Mouse (Mus musculus) kidney, embryonic 16.5 days (tissue): ENCODE data around the gene Pitx2. TPM values are rescaled to one million over a fixed set of nuclear protein-coding genes. Genes with fewer than 3 reads are reported as not detected.
A peak's percentile ranks its signal among the peaks of the same experiment; 100 is the strongest.

Experiments
- ATAC-seq: fragments of 200-750 bp; cut with Nextera tagmentation; 2 replicates; pipeline ENCODE4 v1.8.0; 2017; ENCODE audit warnings: moderate TSS enrichment; ENCODE audit not compliant: low FRiP score, low TSS enrichment
- H3K27ac ChIP-seq: fragments of 300-500 bp; sonication (generic); 2 replicates; pipeline ENCODE4 v1.5.1; 2014; ENCODE audit warnings: low read length
- H3K27me3 ChIP-seq: fragments of 300-500 bp; sonication (generic); 2 replicates; pipeline ENCODE4 v1.6.1; 2014; ENCODE audit warnings: low read length, control low read depth, mixed read lengths; ENCODE audit not compliant: insufficient read depth
- H3K36me3 ChIP-seq: fragments of 300-500 bp; sonication (generic); 2 replicates; pipeline ENCODE4 v1.6.1; 2014; ENCODE audit warnings: low read length, control low read depth, mixed read lengths; ENCODE audit not compliant: insufficient read depth
- H3K4me1 ChIP-seq: fragments of 300-500 bp; sonication (generic); 2 replicates; pipeline ENCODE4 v1.6.1; 2014; ENCODE audit warnings: low read length, control low read depth, mixed read lengths; ENCODE audit not compliant: insufficient read depth
- H3K4me2 ChIP-seq: fragments of 300-500 bp; sonication (generic); replicated peaks from 2 replicates; pipeline ENCODE4 v1.6.1; 2014; ENCODE audit warnings: low read depth, low read length
- H3K4me3 ChIP-seq: fragments of 300-500 bp; sonication (generic); 2 replicates; pipeline ENCODE4 v1.5.1; 2014; ENCODE audit warnings: mild to moderate bottlenecking, low read length
- H3K9ac ChIP-seq: fragments of 300-500 bp; sonication (generic); replicated peaks from 2 replicates; pipeline ENCODE4 v1.6.1; 2014; ENCODE audit warnings: low read length
- H3K9me3 ChIP-seq: fragments of 300-500 bp; sonication (generic); 2 replicates; pipeline ENCODE4 v1.6.1; 2016; ENCODE audit warnings: low read length, control low read depth
- WGBS: fragments of 180-500 bp; shearing (Covaris S2); extraction: QIAGEN DNeasy Blood & Tissue Kit; methylation state at CpG from one replicate; pipeline ENCODE4 v1.1.7; 2014; 5-methylcytosine and 5-hydroxymethylcytosine counted together
- polyA plus RNA-seq: library from polyadenylated mRNA; unstranded; fragments of >200 nt; fragmentation: Nextera tagmentation; extraction: Ambion mirVana; gene quantifications from 2 replicates; pipeline ENCODE4 v1.2.1, GENCODE M21; 2015

The Pitx2 gene
- polyA plus RNA-seq, 1 experiment from 2014 or later: 10.3 TPM

GRCm38 (mm10) chr3:129201156-129201555 lies 1.5 kb downstream of the Pitx2 start:
- H3K9ac ChIP-seq: no peak overlapping the region
- no peak overlapping the region for H3K4me2 ChIP-seq
- H3K36me3 ChIP-seq: no peaks in the 10 kb centered on the region
- no peak overlapping the region for H3K4me3 ChIP-seq
- no peak for ATAC-seq
- WGBS: under 1% methylated on average over 3 of the region's 3 CpGs
- H3K9me3 ChIP-seq: no peaks in the 10 kb centered on the region
- H3K4me1 ChIP-seq: peaks cover 14% of the 10 kb centered on the region; the same call in 1 of the 2 replicates
- H3K27ac ChIP-seq: no peak overlapping the region
- peaks cover 93% of the 10 kb centered on the region for H3K27me3 ChIP-seq

- Histone ChIP-seq H3K27me3 (peaks cover 90% of the 10 kb centered on the region), H3K27ac (no peak overlapping the region), H3K4me2 (no peak overlapping the region), H3K36me3 (no peaks in the 10 kb centered on the region), H3K4me1 (peaks cover 14% of the 10 kb centered on the region; the same call in 1 of the 2 replicates), H3K9me3 (no peaks in the 10 kb centered on the region), H3K4me3 (no peak overlapping the region), H3K9ac (no peak overlapping the region)
- no peak for ATAC-seq
- WGBS: 4% methylated on average over 11 of the region's 11 CpGs
Observed at GRCm38 (mm10) chr3:129201681-129202255, 2.1 kb downstream of the Pitx2 start.

GRCm38 (mm10) chr3:129202871-129203740 lies 3.4 kb downstream of the Pitx2 start:
- Histone ChIP-seq H3K4me2 (no peak overlapping the region), H3K4me3 (peak overlapping the region; percentile 50), H3K27ac (no peak overlapping the region), H3K9ac (no peak overlapping the region), H3K4me1 (peaks cover 14% of the 10 kb centered on the region; the same call in 1 of the 2 replicates), H3K27me3 (peaks cover 90% of the 10 kb centered on the region), H3K36me3 (no peaks in the 10 kb centered on the region), H3K9me3 (no peaks in the 10 kb centered on the region)
- no peak for ATAC-seq
- 2% methylated on average over 36 of the region's 36 CpGs for WGBS

- Histone ChIP-seq H3K4me1 (peaks cover 14% of the 10 kb centered on the region; the same call in 1 of the 2 replicates), H3K27ac (no peak overlapping the region), H3K36me3 (no peaks in the 10 kb centered on the region), H3K4me2 (peak overlapping the region; percentile 75), H3K4me3 (peak overlapping the region; percentile 50), H3K9me3 (peaks cover 2% of the 10 kb centered on the region; the same call in 1 of the 2 replicates), H3K27me3 (peaks cover 92% of the 10 kb centered on the region), H3K9ac (peak overlapping the region; percentile 51)
- WGBS: 2% methylated on average over 33 of the region's 35 CpGs
- ATAC-seq: peak; percentile 32
Observed at GRCm38 (mm10) chr3:129203761-129204440, 4.2 kb downstream of the Pitx2 start.

- no peak overlapping the region for H3K27ac ChIP-seq
- peak overlapping the region; percentile 75 for H3K4me2 ChIP-seq
- peaks cover 92% of the 10 kb centered on the region for H3K27me3 ChIP-seq
- no peaks in the 10 kb centered on the region for H3K36me3 ChIP-seq
- peaks cover 9% of the 10 kb centered on the region; the same call in 1 of the 2 replicates for H3K4me1 ChIP-seq
- H3K4me3 ChIP-seq: peak overlapping the region; percentile 50
- peaks cover 2% of the 10 kb centered on the region; the same call in 1 of the 2 replicates for H3K9me3 ChIP-seq
- peak overlapping the region; percentile 51 for H3K9ac ChIP-seq
- WGBS: under 1% methylated on average over 48 of the region's 48 CpGs
- peak; percentile 95 for ATAC-seq
Observed at GRCm38 (mm10) chr3:129204441-129205313, 5.0 kb downstream of the Pitx2 start.

GRCm38 (mm10) chr3:129205481-129206175 lies 6.0 kb downstream of the Pitx2 start:
- Histone ChIP-seq H3K4me3 (no peak overlapping the region), H3K27ac (no peak overlapping the region), H3K4me2 (no peak overlapping the region), H3K4me1 (0 out of 2 replicates have a peak, but pooled peaks cover 6% of the 10 kb centered on the region), H3K9ac (no peak overlapping the region), H3K9me3 (peaks cover 2% of the 10 kb centered on the region; the same call in 1 of the 2 replicates), H3K36me3 (no peaks in the 10 kb centered on the region), H3K27me3 (peaks cover 92% of the 10 kb centered on the region)
- 5% methylated on average over 18 of the region's 18 CpGs for WGBS
- no peak for ATAC-seq

DNA sequence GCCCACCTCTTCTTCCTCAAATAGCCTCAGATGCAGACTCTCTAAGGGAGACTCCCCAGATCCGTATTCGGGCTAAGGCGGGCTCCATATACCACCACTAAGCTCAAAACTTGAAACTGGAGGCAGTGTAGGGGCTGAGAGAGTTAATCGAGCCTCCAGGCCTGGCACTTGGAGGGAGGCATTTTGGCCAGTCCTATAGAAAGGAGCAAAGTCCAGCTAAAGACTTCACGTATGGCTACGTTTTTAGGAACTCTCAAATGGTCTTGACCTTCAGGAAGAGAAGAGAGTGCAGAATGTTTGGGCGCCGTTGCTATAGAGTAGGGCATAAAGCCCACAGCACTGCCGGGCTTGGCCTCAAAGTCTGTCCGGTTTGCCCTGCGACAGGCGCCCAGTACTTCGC lies 7.1 kb downstream of the Pitx2 start:
- Histone ChIP-seq H3K36me3 (no peaks in the 10 kb centered on the region), H3K4me1 (0 out of 2 replicates have a peak, but pooled peaks cover 6% of the 10 kb centered on the region), H3K4me2 (no peak overlapping the region), H3K9me3 (peaks cover 2% of the 10 kb centered on the region; the same call in 1 of the 2 replicates), H3K9ac (no peak overlapping the region), H3K27me3 (peaks cover 95% of the 10 kb centered on the region), H3K4me3 (no peak overlapping the region), H3K27ac (no peak overlapping the region)
- WGBS: 1% methylated on average over 13 of the region's 13 CpGs
- ATAC-seq: no peak

DNA sequence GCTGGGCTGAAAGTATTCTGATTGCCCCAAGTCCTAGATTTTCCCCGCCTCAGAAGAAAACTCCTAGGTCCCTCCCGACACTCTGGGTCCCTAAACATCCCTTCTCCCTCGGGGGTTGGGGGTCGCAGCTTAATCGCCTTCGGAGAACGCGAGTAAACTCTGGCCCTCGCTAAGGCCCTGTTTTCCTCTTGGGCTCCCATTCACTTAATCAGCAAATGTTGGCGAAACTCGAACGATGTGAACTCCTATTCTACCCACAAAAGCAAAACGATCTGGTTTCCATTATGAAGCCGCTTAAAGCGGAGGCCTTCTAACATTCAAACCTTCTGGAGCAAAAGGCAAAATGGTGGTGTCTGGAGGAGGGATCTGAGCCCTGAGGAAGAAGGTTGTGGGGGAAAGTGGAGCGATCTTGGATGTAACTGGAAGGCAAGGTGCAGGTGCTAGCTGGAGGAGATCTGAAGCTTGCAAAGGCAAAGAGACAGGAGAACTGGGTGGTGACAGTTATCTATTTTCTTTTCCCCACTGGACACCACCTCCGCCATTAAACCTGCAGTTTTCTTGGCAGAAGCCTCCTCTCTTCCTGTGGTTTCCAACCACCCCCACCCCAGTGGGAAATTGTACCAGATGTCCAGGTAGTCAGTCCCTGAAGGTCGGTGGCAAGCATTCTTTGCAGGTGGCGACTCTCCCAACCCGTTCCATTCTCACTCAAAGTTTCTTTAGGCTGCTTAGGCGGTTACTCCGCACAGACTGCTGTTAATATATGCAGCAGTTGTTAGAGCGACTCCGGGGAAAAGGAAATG lies 7.8 kb downstream of the Pitx2 start:
- Histone ChIP-seq H3K9me3 (peaks cover 2% of the 10 kb centered on the region; the same call in 1 of the 2 replicates), H3K4me2 (no peak overlapping the region), H3K27me3 (peaks cover 95% of the 10 kb centered on the region), H3K4me3 (no peak overlapping the region), H3K36me3 (no peaks in the 10 kb centered on the region), H3K9ac (no peak overlapping the region), H3K27ac (no peak overlapping the region), H3K4me1 (0 out of 2 replicates have a peak, but pooled peaks cover 6% of the 10 kb centered on the region)
- WGBS: 2% methylated on average over 24 of the region's 24 CpGs
- ATAC-seq: no peak
